Mouse (Mus musculus) spleen, postnatal 14 days (tissue): ENCODE data around the gene Mettl2.
A peak's percentile ranks its signal among the peaks of the same experiment; 100 is the strongest.
"Not testable (repeated sequence)": the region's sequence is repeated elsewhere in the genome, so short reads cannot be mapped to it uniquely, and the experiment has no call there.

Experiments used
- DNase-seq, 2 experiments: peaks; one replicate each; pipeline ENCODE4 v3.0.0; 2021 to 2022; ENCODE audit warnings: low spot score in 2 of 2

Gene Mettl2

DNA sequence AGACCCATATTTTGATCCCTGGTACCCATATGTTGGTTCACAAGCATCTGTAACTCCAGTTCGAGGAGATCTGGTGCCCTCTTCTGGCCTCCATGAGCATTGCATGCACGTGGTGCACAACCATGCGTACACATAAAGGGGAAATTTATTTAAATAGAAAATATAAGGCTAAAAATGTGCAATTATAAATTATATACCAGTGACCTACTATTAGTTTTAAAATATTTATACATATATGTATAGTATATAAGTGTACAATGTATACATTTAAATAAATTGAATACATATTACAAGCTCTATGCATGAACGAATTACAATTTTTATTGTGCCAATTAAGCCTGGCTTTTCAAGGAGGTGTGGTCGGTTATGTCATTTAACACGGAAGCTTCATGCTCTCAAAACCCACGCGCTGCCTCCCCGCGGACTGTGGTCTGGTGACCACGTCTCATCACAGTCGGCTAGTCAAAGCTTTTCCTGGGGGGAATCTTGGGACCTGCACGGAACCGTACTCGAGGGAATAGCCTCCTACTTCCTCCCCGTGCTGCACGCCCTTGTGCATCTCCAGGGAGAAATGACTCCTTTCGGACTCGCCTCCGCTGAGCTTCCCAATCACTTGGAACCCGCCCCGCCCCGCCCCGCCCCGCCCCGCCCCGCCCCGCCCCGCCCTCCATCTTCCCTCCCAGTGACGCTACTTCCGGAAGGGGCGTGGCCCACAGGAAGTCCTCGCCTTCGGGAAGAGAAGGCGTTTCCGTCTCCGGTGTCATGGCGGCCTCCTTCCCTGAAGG lies at the start of gene Mettl2:
TSS of gene Mettl2 (plus strand) at position 691 of the 785 bp plus-strand sequence.
- peak; percentile 57 to 76 for DNase-seq

DNA sequence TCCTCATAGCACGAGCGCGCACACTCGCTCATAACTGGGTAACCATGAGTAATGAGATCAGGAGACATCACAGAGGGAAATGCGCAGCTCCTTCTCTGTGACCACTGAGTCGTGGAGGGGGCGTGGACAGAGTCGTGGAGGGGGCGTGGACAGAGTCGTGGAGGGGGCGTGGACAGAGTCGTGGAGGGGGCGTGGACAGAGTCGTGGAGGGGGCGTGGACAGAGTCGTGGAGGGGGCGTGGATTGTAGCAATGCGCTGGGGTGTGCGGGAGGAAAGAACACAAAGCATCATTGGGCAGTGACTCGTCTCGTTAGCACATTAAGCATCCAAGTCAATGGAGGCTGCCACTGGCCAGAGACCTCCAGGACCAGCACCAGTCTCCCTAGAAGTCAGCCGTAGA lies 13.8 kb upstream of the Mettl2 start:
- DNase-seq: not testable (repeated sequence)

DNA sequence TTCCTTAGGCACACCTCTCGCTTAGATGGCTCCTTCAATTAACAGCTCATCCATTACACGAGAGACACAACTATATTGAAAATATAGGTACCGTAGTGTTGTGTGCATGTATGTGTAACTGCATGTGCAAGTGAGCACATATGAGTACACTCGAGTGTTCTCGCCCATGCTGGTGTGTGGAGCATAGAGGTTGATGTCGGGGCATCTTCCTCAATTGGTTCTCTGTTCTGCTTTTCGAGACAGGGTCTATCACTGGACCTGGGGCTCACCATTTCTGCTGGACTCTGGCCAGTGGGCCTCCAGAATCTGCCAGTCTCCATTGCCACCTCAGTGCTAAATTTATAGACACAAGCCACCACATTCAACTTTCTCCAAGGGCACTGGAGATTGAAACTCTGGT lies 8.4 kb upstream of the Mettl2 start:
- DNase-seq: no peak

DNA sequence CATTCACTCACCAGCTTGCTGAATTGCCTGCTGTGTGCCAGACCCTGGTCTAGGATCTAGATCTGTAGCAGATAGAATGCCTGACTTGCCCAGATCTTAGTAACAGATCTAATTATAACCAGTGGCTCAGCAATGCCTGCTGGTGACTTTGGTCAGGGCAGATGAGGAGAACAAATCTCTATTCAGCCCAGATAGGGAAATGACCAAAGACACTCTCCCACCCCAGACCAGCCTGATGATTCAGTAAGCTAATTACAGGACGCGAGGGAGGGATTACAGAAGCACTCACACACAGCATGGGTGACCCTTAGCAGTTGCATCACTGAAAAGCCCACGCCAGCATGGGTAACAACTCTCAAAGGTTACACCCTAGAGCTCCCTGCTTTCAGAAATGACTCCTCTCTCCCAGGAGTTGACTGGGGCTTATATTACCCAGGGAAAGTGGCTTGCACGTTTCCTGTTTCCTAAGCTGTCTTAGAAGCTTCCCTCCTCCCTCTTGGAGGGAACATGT lies 5.6 kb upstream of the Mettl2 start:
- DNase-seq: no peak

DNA sequence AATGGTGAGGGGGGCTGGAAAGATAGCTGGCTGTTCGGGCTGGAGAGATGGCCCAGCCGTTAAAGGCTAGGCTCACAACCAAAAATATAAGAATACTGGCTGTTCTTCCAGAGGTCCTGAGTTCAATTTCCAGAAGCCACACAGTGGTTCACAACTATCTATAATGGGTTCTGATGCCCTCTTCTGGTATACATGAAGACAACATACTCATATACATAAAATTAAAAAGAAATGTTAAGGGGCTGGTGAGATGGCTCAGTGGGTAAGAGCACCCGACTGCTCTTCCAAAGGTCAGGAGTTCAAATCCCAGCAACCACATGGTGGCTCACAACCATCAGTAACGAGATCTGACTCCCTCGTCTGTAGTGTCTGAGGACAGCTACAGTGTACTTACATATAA lies 4.4 kb upstream of the Mettl2 start:
- not testable (repeated sequence) for DNase-seq

DNA sequence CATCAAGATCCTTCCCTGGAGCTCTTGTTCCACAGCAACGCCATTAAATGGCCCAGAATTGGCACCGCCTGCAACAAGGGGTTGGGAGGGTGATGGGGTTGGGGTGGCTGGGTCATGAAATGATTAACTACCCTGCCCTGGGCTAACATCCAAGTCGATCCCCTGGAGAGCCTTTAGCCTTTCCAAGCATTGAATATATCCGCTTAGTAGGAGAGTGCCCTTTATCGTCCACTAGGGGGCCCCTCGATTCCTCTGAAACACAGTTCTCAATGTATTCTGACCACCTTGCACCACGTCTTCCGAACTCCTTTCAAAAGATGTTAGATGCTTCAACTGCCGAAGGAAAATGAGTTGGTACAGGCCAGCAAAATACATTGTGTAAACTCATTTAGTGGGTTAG lies 2.2 kb upstream of the Mettl2 start:
- DNase-seq: peak in 1 of 2 experiments; percentile 42

DNA sequence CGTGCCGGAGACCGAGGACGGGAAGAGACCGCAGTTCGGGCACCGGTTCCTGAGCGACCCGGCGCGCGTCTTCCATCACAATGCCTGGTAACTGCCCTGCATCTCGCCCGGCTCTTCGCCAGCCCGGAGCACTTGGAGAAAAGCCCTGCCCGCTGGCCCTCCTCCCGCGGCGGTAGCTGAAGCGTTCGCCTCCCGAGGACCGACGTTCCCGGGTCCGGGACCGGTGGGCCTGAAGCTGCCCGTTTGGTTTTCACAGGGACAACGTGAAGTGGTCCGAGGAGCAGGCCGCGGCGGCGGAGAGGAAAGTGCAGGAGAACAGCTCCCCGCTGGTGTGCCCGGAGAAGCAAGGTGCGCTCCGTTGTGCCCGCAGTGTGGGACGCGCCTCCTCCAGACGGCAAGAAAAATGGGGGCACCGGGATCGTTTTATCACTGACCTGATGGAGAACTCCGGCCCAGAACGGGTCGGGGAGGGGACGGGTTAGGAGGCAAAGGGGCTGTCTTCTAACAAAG lies 350 bp downstream of the Mettl2 start:
- no peak for DNase-seq

DNA sequence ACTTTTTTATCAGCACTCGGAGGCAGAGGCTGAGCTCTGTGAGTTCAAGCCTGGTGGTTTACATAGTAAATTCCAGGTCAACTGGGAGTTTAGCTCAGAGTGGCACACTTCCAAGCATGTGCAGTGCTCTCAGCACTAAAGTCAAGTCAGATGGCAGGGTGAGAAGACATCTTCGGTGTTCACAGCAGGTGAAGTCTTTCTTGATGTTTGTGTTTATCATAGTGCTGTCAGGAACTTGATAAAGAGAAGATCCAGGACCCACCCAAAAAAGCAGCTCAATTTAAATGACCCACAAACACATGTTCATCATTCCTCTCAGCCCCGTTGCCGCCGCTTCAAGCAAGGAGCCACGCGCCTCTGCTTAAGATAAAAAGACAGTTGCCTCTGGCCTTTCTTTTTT lies 9.5 kb downstream of the Mettl2 start:
- no peak for DNase-seq

DNA sequence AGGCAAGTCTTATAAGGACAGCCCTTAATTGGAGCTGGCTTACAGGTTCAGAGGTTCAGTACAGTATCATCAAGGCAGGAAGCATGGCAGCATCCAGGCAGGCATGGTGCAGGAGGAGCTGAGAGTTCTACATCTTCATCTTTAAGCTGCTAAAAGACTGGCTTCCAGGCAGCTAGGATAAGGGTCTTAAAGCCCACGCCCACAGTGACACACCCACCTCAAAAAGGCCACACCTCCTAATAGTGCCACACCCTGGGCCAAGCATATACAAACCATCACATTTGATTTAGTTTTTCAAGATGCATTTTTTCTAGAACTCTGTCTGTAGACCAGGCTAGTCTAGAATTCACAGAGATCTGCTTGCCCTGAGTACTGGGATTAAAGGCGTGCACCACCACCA lies 11.0 kb downstream of the Mettl2 start:
- DNase-seq: not testable (repeated sequence)

DNA sequence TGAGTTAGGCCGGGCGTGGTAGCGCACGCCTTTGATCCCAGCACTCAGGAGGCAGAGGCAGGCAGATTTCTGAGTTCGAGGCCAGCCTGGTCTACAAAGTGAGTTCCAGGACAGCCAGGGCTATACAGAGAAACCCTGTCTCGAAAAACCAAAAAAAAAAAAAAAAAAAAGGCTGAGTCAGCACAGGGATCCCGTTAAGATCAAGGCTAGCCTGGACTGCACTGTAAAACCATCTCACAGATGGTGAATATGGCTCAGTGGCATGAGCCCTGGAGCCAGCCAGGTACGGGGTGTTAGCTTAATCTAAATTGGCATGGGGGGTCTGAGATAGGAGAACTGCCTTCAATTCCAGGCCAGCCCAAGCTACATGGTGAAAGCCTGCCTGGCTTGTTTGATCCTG lies 14.3 kb downstream of the Mettl2 start:
- DNase-seq: not testable (repeated sequence)

DNA sequence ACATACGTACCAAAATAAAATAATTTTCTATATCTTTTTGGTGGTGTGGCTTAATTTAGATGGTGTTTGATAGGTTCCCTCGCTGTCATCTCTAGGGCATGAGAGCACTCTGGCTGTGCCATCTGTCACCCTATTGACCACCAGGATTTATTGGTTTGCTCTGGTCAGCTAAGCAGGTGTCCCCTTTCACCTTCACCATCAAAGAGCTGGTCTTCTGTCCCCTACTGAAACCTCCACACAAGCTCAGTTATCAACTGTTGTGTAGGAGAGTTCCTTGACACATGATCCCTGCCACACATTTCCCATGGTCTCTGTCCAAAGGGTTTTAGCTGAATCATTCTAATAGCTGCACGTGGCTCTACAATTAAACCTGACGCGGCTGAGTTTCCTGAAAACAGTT lies 14.9 kb downstream of the Mettl2 start:
- no peak for DNase-seq

DNA sequence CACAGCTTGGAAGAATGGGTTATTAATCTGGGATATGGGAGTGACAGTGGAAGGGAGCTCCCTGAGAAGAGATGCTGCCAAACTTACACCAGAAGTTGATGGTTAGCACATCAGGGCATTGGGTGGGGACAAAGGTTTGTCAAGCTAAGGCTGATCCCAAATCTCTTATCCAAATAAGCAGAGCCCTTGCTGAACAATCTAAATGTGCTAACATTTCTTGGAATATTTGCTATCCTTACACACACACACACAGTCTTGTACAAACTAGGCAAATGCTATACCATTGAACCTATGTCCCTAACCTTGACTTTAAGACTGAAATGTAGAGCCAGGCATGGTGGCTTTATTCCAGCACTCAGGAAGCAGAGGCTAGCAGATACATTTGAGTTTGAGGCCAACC lies 17.3 kb downstream of the Mettl2 start:
- DNase-seq: no peak

DNA sequence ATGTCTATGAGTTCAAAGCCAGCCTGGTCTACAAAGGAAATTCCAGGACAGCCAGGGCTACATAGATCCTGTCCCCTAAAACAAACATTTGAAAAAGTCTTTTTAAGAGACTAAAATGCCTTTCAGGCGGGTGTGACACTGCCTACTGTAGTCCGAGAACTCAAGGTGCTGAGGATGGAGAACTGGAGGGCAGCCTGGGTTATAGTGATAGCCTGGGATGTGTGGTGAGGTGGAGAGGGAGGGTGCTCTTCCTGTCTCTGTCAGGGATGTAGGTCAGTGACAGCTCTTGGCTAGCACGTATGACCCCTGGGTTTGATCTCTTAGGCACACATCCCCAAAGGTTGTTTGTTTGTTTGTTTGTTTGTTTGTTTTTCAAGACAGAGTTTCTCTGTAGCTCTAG lies 17.9 kb downstream of the Mettl2 start:
- no peak for DNase-seq

DNA sequence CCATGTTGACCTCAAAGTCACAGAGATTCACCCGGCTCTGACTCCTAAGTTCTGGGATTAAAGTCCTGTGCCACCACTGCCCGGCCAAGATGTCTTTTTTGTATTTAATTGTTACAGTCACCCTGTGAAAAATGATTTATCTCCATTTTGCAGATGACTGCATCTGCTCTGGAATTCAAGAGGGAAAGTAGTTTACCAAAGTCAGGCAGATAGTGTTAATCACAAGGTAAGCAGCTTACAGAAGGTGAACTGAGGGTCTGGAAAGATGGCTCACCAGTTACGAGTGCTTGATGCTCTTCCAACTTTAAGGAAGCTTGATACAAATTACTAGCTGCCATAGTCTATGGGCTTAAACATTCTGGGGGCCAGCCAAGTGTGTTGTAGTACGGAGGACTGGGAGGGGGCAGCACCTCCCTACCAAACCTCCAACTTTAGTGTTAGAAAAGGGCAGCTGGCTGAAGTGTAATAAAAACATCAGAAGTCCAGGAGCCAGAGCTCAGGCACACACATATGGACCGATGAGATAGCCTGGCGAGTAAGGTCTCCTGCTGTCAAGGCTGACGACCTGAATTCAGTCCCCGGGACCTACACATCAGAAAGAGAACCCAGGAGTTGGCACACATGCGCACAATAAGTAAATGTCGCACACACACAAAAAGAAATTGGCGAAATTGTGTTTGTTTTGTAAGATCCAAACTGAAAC lies 18.4 kb downstream of the Mettl2 start:
- no peak for DNase-seq

DNA sequence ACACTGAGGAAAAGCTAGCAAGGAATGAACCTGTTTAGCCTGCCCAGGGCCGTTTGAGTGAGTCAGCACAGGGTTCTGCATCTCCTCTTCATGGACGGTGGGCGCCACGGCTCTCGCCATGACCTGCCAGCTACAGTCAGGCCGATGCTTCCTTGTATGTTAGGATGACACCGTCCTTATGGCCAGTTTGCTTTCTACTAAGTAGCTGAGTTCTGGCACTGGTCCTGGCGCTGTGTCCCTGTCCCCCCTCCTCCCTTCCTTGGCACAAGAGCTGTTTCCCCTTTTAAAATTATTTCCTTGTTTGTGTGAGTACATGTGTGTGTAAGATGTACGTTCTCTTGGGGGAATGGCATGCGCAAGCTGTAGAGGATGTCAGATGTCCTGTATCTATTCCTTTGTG lies 19.0 kb downstream of the Mettl2 start:
- DNase-seq: no peak

DNA sequence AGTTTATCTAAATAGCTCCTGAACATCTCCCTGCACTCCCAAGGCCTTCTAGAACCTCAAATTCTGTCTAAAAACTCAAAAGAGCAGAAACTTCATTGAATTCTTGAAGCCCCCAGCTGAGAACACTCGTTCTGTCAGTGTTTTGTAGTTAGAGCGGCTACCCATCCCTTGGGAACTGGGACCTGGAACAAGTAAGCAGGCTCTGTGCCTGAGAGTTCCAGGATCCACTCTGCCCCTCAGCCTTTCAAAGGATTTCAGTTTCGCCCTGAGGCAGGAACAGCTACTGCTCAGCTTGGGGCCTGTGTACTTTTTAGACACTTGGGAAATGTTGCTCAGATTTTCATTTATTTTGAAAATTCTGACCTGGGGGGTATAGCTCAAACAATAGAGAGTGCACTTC lies 20.4 kb downstream of the Mettl2 start, which contains the start of gene Gm10842:
TSS of gene Gm10842 (plus strand) at position 301 of the 400 bp plus-strand sequence.
- no peak for DNase-seq

DNA sequence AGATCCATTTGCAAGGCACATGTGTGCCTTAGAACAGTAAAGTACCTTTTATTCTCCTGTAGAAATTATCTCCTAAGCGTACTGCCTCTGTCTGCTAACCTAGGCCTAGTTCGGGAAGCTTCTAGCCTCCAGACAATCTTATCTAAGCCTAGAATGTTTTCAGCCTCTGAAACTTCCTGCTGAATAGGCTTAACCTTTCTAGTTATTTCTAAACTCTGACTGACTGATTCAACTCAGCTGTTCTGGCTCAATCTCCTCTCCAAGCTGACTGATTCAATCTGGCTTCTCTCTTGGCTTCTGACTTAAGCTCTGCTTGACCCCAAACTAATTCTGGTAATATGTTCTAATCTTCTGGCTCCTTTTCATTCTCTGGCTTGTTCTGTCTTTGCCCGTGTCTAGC lies 23.1 kb downstream of the Mettl2 start:
- no peak for DNase-seq

DNA sequence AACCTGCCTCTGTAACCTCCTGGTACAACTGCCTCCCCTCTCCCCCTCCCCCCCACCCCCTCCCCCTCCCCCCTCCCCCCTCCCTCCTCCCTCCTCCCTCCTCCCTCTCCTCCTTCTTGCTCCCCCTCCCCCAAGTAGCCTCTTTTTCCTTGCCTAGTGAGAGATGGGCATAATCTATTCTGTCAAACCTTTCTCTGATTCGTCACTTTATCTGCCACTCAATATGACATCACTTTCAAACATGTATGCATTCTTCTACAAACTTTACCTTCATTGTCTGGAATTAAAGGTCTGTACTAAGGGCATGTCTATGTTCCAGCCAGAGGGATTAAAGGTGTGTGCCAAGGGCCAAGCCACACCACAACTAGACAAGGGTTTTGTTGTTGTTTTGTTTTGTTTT lies 23.5 kb downstream of the Mettl2 start:
- no peak for DNase-seq

DNA sequence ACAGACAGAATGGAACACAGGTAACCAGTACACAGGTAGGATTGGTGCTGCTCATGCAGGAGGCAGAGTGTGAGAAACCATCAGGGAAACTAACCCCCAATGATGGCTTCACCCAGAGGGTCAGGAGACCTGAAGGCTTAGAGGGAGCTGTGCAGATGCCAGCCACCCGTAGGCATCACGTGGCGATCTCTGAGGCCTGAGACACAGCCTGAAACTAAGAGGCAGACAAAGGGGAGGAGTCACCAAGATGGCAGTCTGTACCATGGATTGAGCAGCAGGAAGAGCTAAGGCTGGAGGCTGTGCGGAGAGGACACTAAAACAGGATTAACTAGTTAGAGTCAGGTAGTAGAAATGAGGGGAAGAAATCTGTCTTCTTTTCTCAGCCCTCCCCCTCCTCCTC lies 24.5 kb downstream of the Mettl2 start:
- DNase-seq: no peak

DNA sequence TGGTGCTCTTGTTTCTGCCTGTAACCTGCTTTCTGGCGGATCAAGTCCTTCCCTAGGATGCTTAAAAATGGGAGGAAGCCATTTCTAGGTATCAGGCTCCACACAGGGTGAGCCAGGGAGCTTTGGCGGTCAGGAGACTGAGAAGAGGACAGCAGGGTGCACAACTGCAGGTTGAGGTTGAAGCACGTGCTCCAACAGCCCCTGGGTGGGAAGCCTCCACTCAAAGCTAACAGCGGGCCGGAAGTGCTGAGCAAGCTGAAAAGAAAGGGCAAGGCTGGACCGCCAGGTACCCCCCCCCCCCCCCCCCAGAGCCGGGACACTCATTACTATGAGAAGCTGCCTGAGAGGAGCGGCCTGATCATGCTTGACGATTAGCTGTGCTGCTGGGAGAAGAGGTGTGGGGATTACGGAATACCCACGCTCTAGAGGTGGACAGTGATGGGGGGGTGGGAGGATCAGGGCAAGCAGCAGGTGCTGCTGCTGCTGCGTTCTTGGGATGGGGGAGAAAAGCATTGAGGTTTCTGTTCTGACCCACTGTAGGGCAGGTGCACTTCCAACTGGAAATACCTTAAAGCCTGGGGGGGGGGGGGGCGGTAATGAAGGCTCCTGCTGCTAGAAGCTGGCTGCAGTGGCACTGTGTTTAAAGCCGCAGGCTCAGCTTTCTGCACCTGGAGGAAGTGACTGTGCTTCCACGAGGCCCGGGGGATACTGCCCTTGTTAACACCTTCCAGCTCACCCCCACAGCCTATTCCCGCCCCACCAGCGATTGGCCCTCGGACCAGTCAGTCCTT lies 25.2 kb downstream of the Mettl2 start:
- DNase-seq: no peak

DNA sequence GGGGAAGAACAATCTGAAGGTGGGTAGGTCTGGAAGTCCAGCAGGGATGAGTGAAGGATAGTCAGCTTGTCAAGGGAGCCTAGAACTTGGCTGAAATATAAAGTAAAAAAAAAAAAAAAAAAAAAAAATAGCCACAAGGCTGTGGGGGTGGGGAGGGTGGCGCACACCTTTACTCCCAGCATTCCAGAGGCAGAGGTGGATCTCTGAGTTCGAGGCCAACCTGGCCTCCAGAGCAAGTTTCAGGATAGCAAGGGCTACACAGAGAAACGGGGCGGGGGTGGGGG lies 25.7 kb downstream of the Mettl2 start:
- no peak for DNase-seq

DNA sequence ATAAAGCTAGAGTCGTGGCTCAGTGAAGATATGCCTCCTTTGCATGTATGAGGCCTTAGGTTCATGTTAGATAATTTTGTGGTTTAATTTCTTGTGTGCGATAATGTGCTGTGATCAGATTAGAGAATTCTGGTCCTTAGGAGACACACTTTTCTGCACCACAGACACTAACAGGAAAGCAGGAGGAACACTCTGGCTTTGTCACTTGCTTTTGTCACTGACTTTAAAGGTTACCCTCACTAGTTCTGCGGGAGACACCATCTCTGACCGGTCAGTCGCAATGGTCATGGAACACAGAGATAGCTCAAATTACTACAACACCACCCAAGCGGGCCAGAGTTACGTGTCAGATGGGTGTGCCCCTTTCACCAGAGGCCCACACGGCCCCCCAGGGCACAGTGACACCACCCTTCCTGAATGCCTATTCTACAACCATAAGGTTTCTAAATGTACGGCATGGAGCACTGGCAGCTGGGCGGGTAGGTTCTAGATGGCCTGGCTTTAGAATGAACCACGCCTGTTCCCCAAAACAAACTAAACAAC lies 26.2 kb downstream of the Mettl2 start:
- no peak for DNase-seq
